In the genomic region with DNA sequence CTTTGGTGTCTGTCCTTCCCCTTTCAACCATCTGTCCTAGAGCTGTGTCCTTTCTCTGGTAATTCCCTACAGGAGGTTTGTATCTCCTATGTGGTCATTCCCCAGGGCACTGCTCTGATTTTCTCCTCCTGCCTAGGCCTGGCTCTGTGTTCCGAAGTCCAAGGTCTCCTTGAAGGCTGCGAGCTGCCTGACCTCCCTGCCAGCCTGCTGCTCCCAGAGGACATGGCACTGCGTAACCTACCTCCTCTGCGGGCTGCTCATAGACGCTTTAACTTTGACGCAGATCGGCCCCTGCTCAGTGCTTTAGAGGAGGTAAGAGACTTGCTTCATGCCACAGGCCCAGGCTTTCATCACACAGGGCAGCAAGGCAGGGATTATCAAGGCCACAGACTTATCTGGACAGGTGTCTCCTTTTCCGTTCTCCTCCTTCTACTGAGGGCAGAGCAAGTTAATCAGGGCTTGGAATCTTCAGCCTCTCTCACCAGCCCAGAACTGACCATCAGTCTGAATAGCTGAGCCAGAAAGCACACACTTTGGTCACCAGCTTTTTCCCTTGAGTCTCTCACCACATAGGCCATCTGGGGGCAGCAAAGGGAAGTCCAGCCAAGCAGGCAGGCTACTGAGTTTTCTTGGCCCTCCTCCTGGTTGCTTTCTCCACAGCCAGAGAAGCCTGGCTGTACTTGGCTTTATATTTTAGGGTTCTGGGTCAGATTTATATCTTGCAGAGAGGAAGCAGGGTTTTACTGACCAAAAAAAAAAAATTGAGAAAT, we compare ENCODE assay signal across 16 mouse cellular contexts. TPM values are rescaled to one million over a fixed set of nuclear protein-coding genes. Genes with fewer than 3 reads are reported as not detected.
DNase-seq lines count a peak whose midpoint lies in the region; ATAC-seq and TF ChIP-seq lines count a peak whose summit lies in the region.
"Had no signal": no experiment of that assay in that cellular context is flagged by ENCODE, and none has a peak within 500 bp of the region (broad histone marks: within the 10 kb centered on the region; RNA-seq: fewer than 3 reads in every experiment).

No protein-coding gene starts in this region.

- H3K36me3 ChIP-seq in embryonic facial prominence, embryonic 13.5 days, result peaks cover 99% of the 10 kb centered on the region
- peaks cover 100% of the 10 kb centered on the region for H3K36me3 ChIP-seq in embryonic facial prominence, embryonic 10.5 days (replicated peaks)
- H3K36me3 ChIP-seq in ES-Bruce4 (ENCODE audit: control insufficient read depth, insufficient read depth, low read length, poor library complexity, severe bottlenecking), result peaks cover 93% of the 10 kb centered on the region

- TF ChIP-seq POLR2A in ES-Bruce4 (IDR thresholded peaks at IDR 0.05; ENCODE audit: insufficient read depth, low read length), result no peak

- H3K27ac ChIP-seq in embryonic facial prominence, embryonic 13.5 days, result peak overlapping the region; percentile 16; the same call in 1 of the 2 replicates
- H3K27ac ChIP-seq in embryonic facial prominence, embryonic 10.5 days (replicated peaks), result no peak overlapping the region
- peak overlapping the region; percentile 61; the same call in 1 of the 2 replicates for H3K27ac ChIP-seq in layer of hippocampus, adult 2 months
- H3K27ac ChIP-seq in ES-Bruce4 (ENCODE audit: insufficient read depth, low read length), result no peak overlapping the region
- H3K27ac ChIP-seq: forebrain, embryonic 12.5 days; hindbrain, embryonic 15.5 days had no signal

- H3K4me2 ChIP-seq in embryonic facial prominence, embryonic 13.5 days, result no peak overlapping the region
- H3K4me2 ChIP-seq: forebrain, embryonic 12.5 days; heart, embryonic 11.5 days; hindbrain, embryonic 15.5 days; midbrain, embryonic 11.5 days had no signal

- no peaks in the 10 kb centered on the region for H3K27me3 ChIP-seq in embryonic facial prominence, embryonic 13.5 days
- no peaks in the 10 kb centered on the region for H3K27me3 ChIP-seq in embryonic facial prominence, embryonic 10.5 days (replicated peaks; ENCODE audit: low read depth, poor library complexity, severe bottlenecking)
- H3K27me3 ChIP-seq in ES-Bruce4 (ENCODE audit: control insufficient read depth, insufficient read depth, low read length, poor library complexity, severe bottlenecking), result no peaks in the 10 kb centered on the region
- H3K27me3 ChIP-seq: forebrain, embryonic 12.5 days; hindbrain, embryonic 15.5 days had no signal

- no peaks in the 10 kb centered on the region for H3K9me3 ChIP-seq in embryonic facial prominence, embryonic 13.5 days
- no peaks in the 10 kb centered on the region for H3K9me3 ChIP-seq in embryonic facial prominence, embryonic 10.5 days
- H3K9me3 ChIP-seq in ES-Bruce4 (replicated peaks; ENCODE audit: control insufficient read depth, insufficient read depth, low read length, poor library complexity, severe bottlenecking), result no peaks in the 10 kb centered on the region
- H3K9me3 ChIP-seq: forebrain, embryonic 12.5 days; hindbrain, embryonic 15.5 days had no signal

- H3K9ac ChIP-seq in embryonic facial prominence, embryonic 13.5 days, result no peak overlapping the region
- no peak overlapping the region for H3K9ac ChIP-seq in ES-Bruce4 (ENCODE audit: low read depth, poor library complexity, severe bottlenecking)
- H3K9ac ChIP-seq: forebrain, embryonic 12.5 days; hindbrain, embryonic 15.5 days had no signal

- ATAC-seq in embryonic facial prominence, embryonic 13.5 days (ENCODE audit: insufficient number of reproducible peaks, insufficient read depth, low FRiP score, low TSS enrichment, low read depth), result no peak
- no peak for ATAC-seq in granulocyte monocyte progenitor cell, adult 5-6 weeks (replicated peaks; ENCODE audit: poor library complexity, severe bottlenecking)

- no peak overlapping the region for H3K4me3 ChIP-seq in embryonic facial prominence, embryonic 13.5 days
- no peak overlapping the region for H3K4me3 ChIP-seq in embryonic facial prominence, embryonic 10.5 days
- H3K4me3 ChIP-seq in layer of hippocampus, adult 2 months, result no peak overlapping the region
- no peak overlapping the region for H3K4me3 ChIP-seq in ES-Bruce4 (ENCODE audit: low read depth, low read length)
- H3K4me3 ChIP-seq: forebrain, embryonic 12.5 days; hindbrain, embryonic 15.5 days had no signal

- no peak for DNase-seq in embryonic facial prominence, embryonic 10.5 days (ENCODE audit: low spot score)
- no peak for DNase-seq in layer of hippocampus, adult 2 months (ENCODE audit: low spot score in 2 of 2)
- no peak for DNase-seq in layer of hippocampus, postnatal 25 days (ENCODE audit: extremely low spot score in 1 of 2, low spot score in 1 of 2)
- peak; percentile 56 for DNase-seq in adrenal gland, postnatal 25 days
- DNase-seq in spleen, adult 12 weeks (ENCODE audit: low spot score), result no peak
- DNase-seq: lung, adult 2 months; right cerebral cortex, postnatal 4 days; thymus, adult 2 months had no signal

- no peak for TF ChIP-seq EP300 in ES-Bruce4 (IDR thresholded peaks at IDR 0.05; ENCODE audit: insufficient read depth, low read depth, low read length)

- WGBS in embryonic facial prominence, embryonic 13.5 days, result 94% methylated on average over 8 of the region's 8 CpGs
- 95% methylated on average over 8 of the region's 8 CpGs for WGBS in embryonic facial prominence, embryonic 10.5 days

- TF ChIP-seq CTCF in layer of hippocampus, adult 2 months (conservative IDR thresholded peaks at IDR 0.05), result peak; percentile 67
- TF ChIP-seq CTCF in ES-Bruce4 (IDR thresholded peaks at IDR 0.05; ENCODE audit: low read depth, low read length), result peak; percentile 18

- no peaks in the 10 kb centered on the region for H3K4me1 ChIP-seq in embryonic facial prominence, embryonic 13.5 days
- H3K4me1 ChIP-seq in embryonic facial prominence, embryonic 10.5 days, result peaks cover 10% of the 10 kb centered on the region
- H3K4me1 ChIP-seq in ES-Bruce4 (ENCODE audit: control insufficient read depth, insufficient read depth, low read length), result no peaks in the 10 kb centered on the region
- H3K4me1 ChIP-seq: hindbrain, embryonic 15.5 days had no signal

RNA-seq across cellular contexts. Expression of a gene that starts 9.8 kb away (rescaled TPM):
- polyA plus RNA-seq in embryonic facial prominence, embryonic 13.5 days (2015; fragmentation: Nextera tagmentation; extraction: Ambion mirVana), result 4.2 and 4.9 TPM in 2 replicates
- 0.43 and 1.2 TPM in 2 replicates for polyA plus RNA-seq in embryonic facial prominence, embryonic 10.5 days (2016; fragmentation: Nextera tagmentation; extraction: Ambion mirVana)
- 10 to 100 TPM; 14.8 to 16.5 TPM for total RNA-seq in layer of hippocampus, adult 2 months (2021)
- 10 to 100 TPM; 10.9 to 12.7 TPM for total RNA-seq in layer of hippocampus, postnatal 25 days (2021)
- polyA plus RNA-seq in ES-Bruce4 (2011; ENCODE audit: insufficient read depth, insufficient read length, low read depth, missing spikeins), result 4.9 and 6.8 TPM in 2 replicates
- 1.6 and 1.9 TPM in 2 replicates for total RNA-seq in adrenal gland, postnatal 25 days (2021)
- total RNA-seq in granulocyte monocyte progenitor cell, adult 5-6 weeks (2014; fragmentation: Nextera tagmentation), result not detected in 2 replicates
- total RNA-seq in granulocyte monocyte progenitor cell, adult 5-6 weeks (2017), result not detected in 2 replicates

RNA-seq across cellular contexts. Expression of a gene that starts 18.0 kb away (rescaled TPM):
- 0.28 TPM in 1 of 2 replicates, not detected in the other for polyA plus RNA-seq in embryonic facial prominence, embryonic 13.5 days (2015; fragmentation: Nextera tagmentation; extraction: Ambion mirVana)
- 0.10 and 0.35 TPM in 2 replicates for polyA plus RNA-seq in embryonic facial prominence, embryonic 10.5 days (2016; fragmentation: Nextera tagmentation; extraction: Ambion mirVana)
- total RNA-seq in layer of hippocampus, adult 2 months (2021), result under 1 TPM in 1 of 2 experiments, not detected in 1; 0.36 TPM
- total RNA-seq in layer of hippocampus, postnatal 25 days (2021), result under 1 TPM; 0.30 to 0.40 TPM
- 1.0 and 1.4 TPM in 2 replicates for polyA plus RNA-seq in ES-Bruce4 (2011; ENCODE audit: insufficient read depth, insufficient read length, low read depth, missing spikeins)
- total RNA-seq in adrenal gland, postnatal 25 days (2021), result 0.79 and 2.3 TPM in 2 replicates
- not detected in 2 replicates for total RNA-seq in granulocyte monocyte progenitor cell, adult 5-6 weeks (2014; fragmentation: Nextera tagmentation)
- not detected in 2 replicates for total RNA-seq in granulocyte monocyte progenitor cell, adult 5-6 weeks (2017)
- polyA plus RNA-seq: heart, embryonic 11.5 days; hindbrain, embryonic 15.5 days had no signal

RNA-seq across cellular contexts. Expression of a gene that starts 18.5 kb away (rescaled TPM):
- 55.0 and 58.3 TPM in 2 replicates for polyA plus RNA-seq in embryonic facial prominence, embryonic 13.5 days (2015; fragmentation: Nextera tagmentation; extraction: Ambion mirVana)
- polyA plus RNA-seq in embryonic facial prominence, embryonic 10.5 days (2016; fragmentation: Nextera tagmentation; extraction: Ambion mirVana), result 84.8 and 86.3 TPM in 2 replicates
- 10 to 100 TPM; 72.7 to 82.2 TPM for total RNA-seq in layer of hippocampus, adult 2 months (2021)
- total RNA-seq in layer of hippocampus, postnatal 25 days (2021), result 10 to 100 TPM; 63.7 to 71.6 TPM
- polyA plus RNA-seq in ES-Bruce4 (2011; ENCODE audit: insufficient read depth, insufficient read length, low read depth, missing spikeins), result 70.7 and 84.2 TPM in 2 replicates
- 55.3 and 59.1 TPM in 2 replicates for total RNA-seq in adrenal gland, postnatal 25 days (2021)
- total RNA-seq in granulocyte monocyte progenitor cell, adult 5-6 weeks (2014; fragmentation: Nextera tagmentation), result 50.8 and 53.1 TPM in 2 replicates
- 64.1 and 79.0 TPM in 2 replicates for total RNA-seq in granulocyte monocyte progenitor cell, adult 5-6 weeks (2017)

RNA-seq across cellular contexts. Expression of a gene that starts 18.6 kb away (rescaled TPM):
- 9.1 and 10.4 TPM in 2 replicates for polyA plus RNA-seq in embryonic facial prominence, embryonic 13.5 days (2015; fragmentation: Nextera tagmentation; extraction: Ambion mirVana)
- 2.4 and 4.8 TPM in 2 replicates for polyA plus RNA-seq in embryonic facial prominence, embryonic 10.5 days (2016; fragmentation: Nextera tagmentation; extraction: Ambion mirVana)
- total RNA-seq in layer of hippocampus, adult 2 months (2021), result 1 to 10 TPM in 1 of 2 experiments, under 1 TPM in 1; 0.64 to 1.1 TPM
- total RNA-seq in layer of hippocampus, postnatal 25 days (2021), result 1 to 10 TPM; 1.3 to 1.4 TPM
- polyA plus RNA-seq in ES-Bruce4 (2011; ENCODE audit: insufficient read depth, insufficient read length, low read depth, missing spikeins), result 9.1 and 12.8 TPM in 2 replicates
- total RNA-seq in adrenal gland, postnatal 25 days (2021), result 6.6 and 7.8 TPM in 2 replicates
- total RNA-seq in granulocyte monocyte progenitor cell, adult 5-6 weeks (2014; fragmentation: Nextera tagmentation), result 0.56 and 2.0 TPM in 2 replicates
- total RNA-seq in granulocyte monocyte progenitor cell, adult 5-6 weeks (2017), result 0.78 and 1.8 TPM in 2 replicates

RNA-seq across cellular contexts. Expression of a gene that starts 23.9 kb away (rescaled TPM):
- polyA plus RNA-seq in embryonic facial prominence, embryonic 13.5 days (2015; fragmentation: Nextera tagmentation; extraction: Ambion mirVana), result 0.58 TPM in 1 of 2 replicates, not detected in the other
- polyA plus RNA-seq in embryonic facial prominence, embryonic 10.5 days (2016; fragmentation: Nextera tagmentation; extraction: Ambion mirVana), result not detected in 2 replicates
- total RNA-seq in layer of hippocampus, adult 2 months (2021), result not detected
- not detected for total RNA-seq in layer of hippocampus, postnatal 25 days (2021)
- polyA plus RNA-seq in ES-Bruce4 (2011; ENCODE audit: insufficient read depth, insufficient read length, low read depth, missing spikeins), result not detected in 2 replicates
- 1.0 TPM in 1 of 2 replicates, not detected in the other for total RNA-seq in adrenal gland, postnatal 25 days (2021)
- total RNA-seq in granulocyte monocyte progenitor cell, adult 5-6 weeks (2014; fragmentation: Nextera tagmentation), result not detected in 2 replicates
- total RNA-seq in granulocyte monocyte progenitor cell, adult 5-6 weeks (2017), result not detected in 2 replicates
- polyA plus RNA-seq: forebrain, embryonic 12.5 days; heart, embryonic 11.5 days; hindbrain, embryonic 15.5 days; midbrain, embryonic 11.5 days; neural tube, embryonic 14.5 days had no signal

Comparison
In these comparisons a context has a peak if more than half of its experiments do, and no peak if none do; other contexts are left out.
1. H3K27ac ChIP-seq: peak in embryonic facial prominence, embryonic 13.5 days (single experiment) and layer of hippocampus, adult 2 months (single experiment); none in embryonic facial prominence, embryonic 10.5 days (single experiment) and ES-Bruce4 (single experiment).